Mouse (Mus musculus) embryonic facial prominence, embryonic 13.5 days (tissue): ENCODE data around the gene Nanog. TPM values are rescaled to one million over a fixed set of nuclear protein-coding genes. Genes with fewer than 3 reads are reported as not detected.
"Not testable (repeated sequence)": the region's sequence is repeated elsewhere in the genome, so short reads cannot be mapped to it uniquely, and the experiment has no call there.

Source experiments
- ATAC-seq: fragments of 200-750 bp; cut with Nextera tagmentation; 2 replicates; pipeline ENCODE4 v1.8.0; 2017; ENCODE audit warnings: low read depth; ENCODE audit not compliant: insufficient number of reproducible peaks, insufficient read depth, low FRiP score, low TSS enrichment
- H3K27ac ChIP-seq: fragments of 300-500 bp; sonication (generic); 2 replicates; pipeline ENCODE4 v1.5.1; 2015; ENCODE audit warnings: moderate library complexity, mild to moderate bottlenecking, inconsistent platforms
- H3K27me3 ChIP-seq: fragments of 300-500 bp; sonication (generic); 2 replicates; pipeline ENCODE4 v1.6.1; 2015; ENCODE audit warnings: mild to moderate bottlenecking, inconsistent platforms
- H3K36me3 ChIP-seq: fragments of 300-500 bp; sonication (generic); 2 replicates; pipeline ENCODE4 v1.6.1; 2015; ENCODE audit warnings: mild to moderate bottlenecking, inconsistent platforms
- H3K4me1 ChIP-seq: fragments of 300-500 bp; sonication (generic); 2 replicates; pipeline ENCODE4 v1.6.1; 2015; ENCODE audit warnings: inconsistent platforms
- H3K4me2 ChIP-seq: fragments of 300-500 bp; sonication (generic); 2 replicates; pipeline ENCODE4 v1.6.1; 2015; ENCODE audit warnings: moderate library complexity, mild to moderate bottlenecking, inconsistent platforms
- H3K4me3 ChIP-seq: fragments of 300-500 bp; sonication (generic); 2 replicates; pipeline ENCODE4 v1.5.1; 2015; ENCODE audit warnings: mild to moderate bottlenecking, inconsistent platforms
- H3K9ac ChIP-seq: fragments of 300-500 bp; sonication (generic); 2 replicates; pipeline ENCODE4 v1.6.1; 2015; ENCODE audit warnings: mild to moderate bottlenecking, inconsistent platforms
- H3K9me3 ChIP-seq: fragments of 300-500 bp; sonication (generic); 2 replicates; pipeline ENCODE4 v1.6.1; 2016; ENCODE audit warnings: inconsistent platforms
- WGBS: fragments of 180-500 bp; shearing (Covaris S2); methylation state at CpG from one replicate; pipeline ENCODE4 v1.1.7; 2015; ENCODE audit warnings: mixed read lengths; 5-methylcytosine and 5-hydroxymethylcytosine counted together
- polyA plus RNA-seq: library from polyadenylated mRNA; unstranded; fragments of >200 nt; fragmentation: Nextera tagmentation; extraction: Ambion mirVana; gene quantifications from 2 replicates; pipeline ENCODE4 v1.2.1, GENCODE M21; 2015

Gene Nanog
- polyA plus RNA-seq, 1 experiment from 2014 or later = 0.27 TPM

DNA sequence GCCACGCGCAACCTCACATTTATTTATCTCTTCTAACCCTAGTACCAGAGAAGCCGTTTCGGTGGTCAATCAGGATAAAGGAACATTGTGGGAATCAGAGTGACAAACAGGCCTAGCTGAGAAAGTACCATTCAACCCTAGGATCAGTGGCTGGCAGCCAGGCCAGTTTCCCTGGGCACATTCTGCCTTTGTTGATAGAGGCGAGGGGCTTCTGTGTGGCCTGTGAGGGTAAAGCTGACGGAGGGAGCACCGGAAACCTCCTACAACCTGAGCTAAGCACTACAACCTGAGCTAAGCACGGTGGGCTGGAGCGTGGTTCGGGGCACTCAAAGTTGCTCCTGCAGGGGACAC is 37.1 kb upstream of the Nanog start:
- H3K4me3 ChIP-seq = peak overlapping the region; percentile 46
- ATAC-seq = no peak
- no peaks in the 10 kb centered on the region for H3K36me3 ChIP-seq
- no peak overlapping the region for H3K27ac ChIP-seq
- H3K27me3 ChIP-seq = 0 out of 2 replicates have a peak, but pooled peaks cover 5% of the 10 kb centered on the region
- WGBS = 34% methylated on average over 10 of the region's 10 CpGs
- peak overlapping the region; percentile 62 for H3K4me2 ChIP-seq
- H3K9ac ChIP-seq = 0 out of 2 replicates have a peak overlapping the region, but pooled peaks have one; percentile 52
- H3K9me3 ChIP-seq = no peaks in the 10 kb centered on the region
- H3K4me1 ChIP-seq = no peaks in the 10 kb centered on the region

DNA sequence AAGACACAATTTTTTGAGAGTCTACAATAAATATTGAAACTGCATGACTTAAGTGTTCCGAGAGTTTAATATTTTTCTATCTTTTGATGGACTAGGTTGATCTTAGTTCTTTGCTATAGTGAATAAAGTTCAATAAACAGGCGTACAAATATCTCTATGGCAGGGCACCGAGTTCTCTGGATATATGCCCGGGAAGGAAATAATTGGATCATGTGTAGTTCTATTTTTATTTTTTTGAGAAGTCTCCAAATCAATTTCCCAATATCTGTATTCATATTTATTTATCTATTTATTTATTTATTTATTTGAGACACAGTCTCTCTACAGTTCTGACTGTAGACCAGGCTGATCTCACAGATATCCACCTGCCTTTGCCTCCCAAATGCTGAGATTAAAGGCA is 36.4 kb upstream of the Nanog start:
- H3K27me3 ChIP-seq = 0 out of 2 replicates have a peak, but pooled peaks cover 5% of the 10 kb centered on the region
- no peak for ATAC-seq
- WGBS = 90% methylated on average over 4 of the region's 4 CpGs
- H3K4me2 ChIP-seq = no peak overlapping the region
- H3K4me3 ChIP-seq = no peak overlapping the region
- H3K27ac ChIP-seq = no peak overlapping the region
- H3K4me1 ChIP-seq = no peaks in the 10 kb centered on the region
- H3K36me3 ChIP-seq = no peaks in the 10 kb centered on the region
- H3K9ac ChIP-seq = no peak overlapping the region
- no peaks in the 10 kb centered on the region for H3K9me3 ChIP-seq

DNA sequence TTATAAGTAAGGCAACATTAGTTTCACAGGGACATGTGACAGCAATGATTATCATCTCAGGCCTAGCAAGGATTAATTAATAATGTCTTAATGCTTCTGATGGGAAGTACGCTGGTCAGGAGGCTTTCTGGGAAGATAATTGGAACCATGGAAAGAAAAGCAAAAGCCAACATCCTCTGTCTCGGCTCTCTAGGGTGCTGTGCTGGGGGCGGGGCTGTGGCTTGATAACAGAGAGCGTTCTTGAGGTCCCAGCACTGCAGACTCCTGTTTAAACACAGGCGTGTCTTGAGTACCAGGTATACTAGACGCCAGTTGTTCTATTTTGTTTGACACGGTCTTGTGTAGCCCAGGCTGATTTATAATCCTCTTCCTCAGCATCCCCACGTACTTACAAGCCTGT is 34.5 kb upstream of the Nanog start:
- H3K27ac ChIP-seq = no peak overlapping the region
- 51% methylated on average over 8 of the region's 8 CpGs for WGBS
- no peaks in the 10 kb centered on the region for H3K27me3 ChIP-seq
- no peaks in the 10 kb centered on the region for H3K4me1 ChIP-seq
- H3K4me3 ChIP-seq = no peak overlapping the region
- no peak overlapping the region for H3K4me2 ChIP-seq
- no peaks in the 10 kb centered on the region for H3K36me3 ChIP-seq
- H3K9ac ChIP-seq = no peak overlapping the region
- ATAC-seq = no peak
- H3K9me3 ChIP-seq = no peaks in the 10 kb centered on the region

GRCm38 (mm10) chr6:122682646-122683045 is 24.6 kb upstream of the Nanog start:
- H3K9me3 ChIP-seq = no peaks in the 10 kb centered on the region
- no peak overlapping the region for H3K27ac ChIP-seq
- H3K4me1 ChIP-seq = no peaks in the 10 kb centered on the region
- no peak overlapping the region for H3K4me3 ChIP-seq
- no peak overlapping the region for H3K4me2 ChIP-seq
- H3K27me3 ChIP-seq = no peaks in the 10 kb centered on the region
- no peak for ATAC-seq
- 81% methylated on average over 3 of the region's 3 CpGs for WGBS
- H3K9ac ChIP-seq = no peak overlapping the region
- H3K36me3 ChIP-seq = no peaks in the 10 kb centered on the region

DNA sequence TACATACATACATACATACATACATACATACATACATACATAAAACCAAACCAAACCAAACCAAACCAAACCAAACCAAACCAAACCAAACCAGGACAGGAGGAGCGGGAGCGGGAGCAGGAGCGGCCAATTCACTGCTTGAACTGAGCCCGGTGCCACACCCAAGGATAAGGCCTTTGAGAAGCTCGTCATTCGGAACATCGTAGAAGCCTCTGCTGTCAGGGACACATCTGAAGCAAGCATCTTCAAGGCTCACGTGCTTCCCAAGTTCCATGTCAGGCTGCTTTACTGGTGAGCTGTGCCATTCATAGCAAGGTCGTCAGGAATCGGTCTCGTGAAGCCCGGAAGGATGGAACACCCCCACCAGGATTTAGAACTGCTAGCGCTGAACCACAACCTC is 20.6 kb upstream of the Nanog start:
- no peak overlapping the region for H3K9ac ChIP-seq
- no peaks in the 10 kb centered on the region for H3K27me3 ChIP-seq
- no peak overlapping the region for H3K4me2 ChIP-seq
- no peak overlapping the region for H3K27ac ChIP-seq
- WGBS = 93% methylated on average over 13 of the region's 13 CpGs
- H3K4me3 ChIP-seq = no peak overlapping the region
- no peaks in the 10 kb centered on the region for H3K4me1 ChIP-seq
- H3K9me3 ChIP-seq = no peaks in the 10 kb centered on the region
- no peak for ATAC-seq
- H3K36me3 ChIP-seq = no peaks in the 10 kb centered on the region

DNA sequence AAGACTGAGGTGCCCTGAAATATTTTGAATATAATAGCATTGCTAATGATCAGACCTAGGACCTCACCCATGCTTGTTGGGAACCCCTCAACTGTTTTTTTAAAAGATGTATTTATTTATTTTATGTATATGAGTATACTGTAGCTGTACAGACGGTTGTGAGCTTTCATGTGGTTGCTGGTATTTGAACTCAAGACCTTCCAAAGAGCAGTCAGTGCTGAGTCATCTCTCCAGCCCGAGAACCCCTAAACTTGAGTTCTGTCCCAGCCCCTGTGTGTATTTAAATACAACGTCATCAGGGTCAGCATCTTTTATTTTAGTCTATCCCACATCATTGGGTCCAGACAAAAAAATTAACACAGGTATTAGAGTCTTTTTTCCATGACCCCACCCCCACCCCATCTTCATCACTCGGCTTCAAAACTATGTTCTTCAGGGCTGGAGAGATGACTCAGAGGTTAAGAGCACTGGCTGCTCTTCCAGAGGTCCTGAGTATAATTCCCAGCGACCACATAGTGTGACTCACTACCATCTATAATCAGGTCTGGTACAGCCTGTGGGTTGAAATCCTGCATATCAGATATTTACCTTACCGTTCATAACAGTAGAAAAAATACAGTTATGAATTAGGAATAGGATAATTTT is 17.8 kb upstream of the Nanog start:
- H3K27ac ChIP-seq = no peak overlapping the region
- H3K9ac ChIP-seq = no peak overlapping the region
- ATAC-seq = no peak
- H3K4me3 ChIP-seq = no peak overlapping the region
- WGBS = 79% methylated on average over 6 of the region's 6 CpGs
- H3K4me1 ChIP-seq = no peaks in the 10 kb centered on the region
- no peak overlapping the region for H3K4me2 ChIP-seq
- H3K9me3 ChIP-seq = no peaks in the 10 kb centered on the region
- H3K36me3 ChIP-seq = no peaks in the 10 kb centered on the region
- H3K27me3 ChIP-seq = no peaks in the 10 kb centered on the region

DNA sequence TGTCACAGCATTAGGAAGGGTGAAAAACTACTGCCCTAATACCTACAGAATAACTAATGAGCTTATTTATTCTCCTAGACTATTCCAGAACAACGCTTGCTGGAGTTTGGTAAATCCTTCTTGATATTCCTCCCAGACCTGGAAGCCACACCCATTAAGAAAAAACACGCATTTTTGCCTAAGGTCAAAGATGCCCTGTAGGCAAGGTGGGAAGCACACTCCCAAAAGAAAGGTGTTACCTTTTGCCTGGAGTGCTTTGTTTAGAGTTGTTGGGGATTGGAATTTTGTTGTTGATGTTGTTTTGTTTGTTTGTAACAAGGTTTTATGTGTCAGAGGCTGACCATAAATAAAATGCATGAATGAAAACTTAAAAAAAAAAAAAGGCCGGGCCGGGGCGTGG is 17.2 kb upstream of the Nanog start:
- ATAC-seq = no peak
- no peaks in the 10 kb centered on the region for H3K27me3 ChIP-seq
- WGBS = 86% methylated on average over 5 of the region's 5 CpGs
- H3K27ac ChIP-seq = no peak overlapping the region
- H3K9ac ChIP-seq = no peak overlapping the region
- H3K36me3 ChIP-seq = no peaks in the 10 kb centered on the region
- H3K4me1 ChIP-seq = no peaks in the 10 kb centered on the region
- no peak overlapping the region for H3K4me3 ChIP-seq
- no peak overlapping the region for H3K4me2 ChIP-seq
- no peaks in the 10 kb centered on the region for H3K9me3 ChIP-seq

GRCm38 (mm10) chr6:122695398-122695797 is 11.9 kb upstream of the Nanog start:
- no peak overlapping the region for H3K9ac ChIP-seq
- no peaks in the 10 kb centered on the region for H3K27me3 ChIP-seq
- no peaks in the 10 kb centered on the region for H3K9me3 ChIP-seq
- ATAC-seq = no peak
- no peak overlapping the region for H3K4me2 ChIP-seq
- no peaks in the 10 kb centered on the region for H3K4me1 ChIP-seq
- H3K4me3 ChIP-seq = no peak overlapping the region
- no peaks in the 10 kb centered on the region for H3K36me3 ChIP-seq
- 91% methylated on average over 3 of the region's 3 CpGs for WGBS
- no peak overlapping the region for H3K27ac ChIP-seq

GRCm38 (mm10) chr6:122699628-122700027 is 7.7 kb upstream of the Nanog start:
- not testable (repeated sequence) for H3K4me2 ChIP-seq, H3K27me3 ChIP-seq, ATAC-seq, H3K9ac ChIP-seq, H3K36me3 ChIP-seq, H3K9me3 ChIP-seq, H3K27ac ChIP-seq, H3K4me3 ChIP-seq
- WGBS = 80% methylated on average over 2 of the region's 2 CpGs
- H3K4me1 ChIP-seq = peaks cover 12% of the 10 kb centered on the region; the same call in 1 of the 2 replicates

DNA sequence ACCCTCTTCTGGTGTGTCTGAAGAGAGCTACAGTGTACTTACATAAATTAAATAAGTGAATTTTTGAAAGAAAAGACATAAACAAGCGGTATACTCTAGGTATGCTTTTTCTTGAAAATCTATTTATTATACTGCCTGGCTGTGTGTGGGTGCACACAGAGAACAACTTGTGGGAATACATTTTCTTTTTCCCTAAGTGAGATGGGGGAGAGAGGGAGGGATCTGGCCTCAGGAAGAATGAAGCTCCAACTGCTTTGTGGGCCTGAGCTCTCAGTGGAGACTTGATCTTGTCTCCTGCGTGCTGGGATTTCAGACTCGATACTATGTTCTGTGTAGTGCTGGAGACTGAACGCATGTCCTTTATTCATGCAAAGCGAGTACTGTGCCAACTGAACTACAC is 5.5 kb upstream of the Nanog start:
- Histone ChIP-seq H3K4me2 (no peak overlapping the region), H3K36me3 (no peaks in the 10 kb centered on the region), H3K4me1 (peaks cover 12% of the 10 kb centered on the region; the same call in 1 of the 2 replicates), H3K27me3 (peaks cover 5% of the 10 kb centered on the region), H3K9ac (no peak overlapping the region), H3K9me3 (no peaks in the 10 kb centered on the region), H3K27ac (peak overlapping the region; percentile 89), H3K4me3 (no peak overlapping the region)
- ATAC-seq = no peak
- WGBS = 74% methylated on average over 5 of the region's 5 CpGs

GRCm38 (mm10) chr6:122702480-122703124 is 4.7 kb upstream of the Nanog start:
- WGBS = 3% methylated on average over 20 of the region's 20 CpGs
- Histone ChIP-seq H3K4me2 (peak overlapping the region; percentile 57), H3K27ac (peak overlapping the region; percentile 89), H3K4me3 (peak overlapping the region; percentile 31), H3K9ac (peak overlapping the region; percentile 65), H3K36me3 (no peaks in the 10 kb centered on the region), H3K4me1 (peaks cover 12% of the 10 kb centered on the region; the same call in 1 of the 2 replicates), H3K9me3 (no peaks in the 10 kb centered on the region), H3K27me3 (peaks cover 13% of the 10 kb centered on the region)
- ATAC-seq = peak; percentile 78

GRCm38 (mm10) chr6:122703251-122703650 is 4.0 kb upstream of the Nanog start:
- Histone ChIP-seq H3K36me3 (no peaks in the 10 kb centered on the region), H3K27ac (peak overlapping the region; percentile 89), H3K27me3 (peaks cover 19% of the 10 kb centered on the region), H3K4me3 (0 out of 2 replicates have a peak overlapping the region, but pooled peaks have one; percentile 31), H3K4me1 (peaks cover 12% of the 10 kb centered on the region; the same call in 1 of the 2 replicates), H3K9ac (no peak overlapping the region), H3K4me2 (peak overlapping the region; percentile 57), H3K9me3 (no peaks in the 10 kb centered on the region)
- no peak for ATAC-seq
- 15% methylated on average over 6 of the region's 6 CpGs for WGBS
